Mouse (Mus musculus) cerebral cortex, adult 2 months (tissue): ENCODE data around the gene Tmem131.

Experiments
- WGBS: fragments of 180-500 bp; shearing (Covaris S2); methylation state at CpG from one replicate; pipeline ENCODE4 v1.1.7; 2018; 5-methylcytosine and 5-hydroxymethylcytosine counted together

The Tmem131 gene

DNA sequence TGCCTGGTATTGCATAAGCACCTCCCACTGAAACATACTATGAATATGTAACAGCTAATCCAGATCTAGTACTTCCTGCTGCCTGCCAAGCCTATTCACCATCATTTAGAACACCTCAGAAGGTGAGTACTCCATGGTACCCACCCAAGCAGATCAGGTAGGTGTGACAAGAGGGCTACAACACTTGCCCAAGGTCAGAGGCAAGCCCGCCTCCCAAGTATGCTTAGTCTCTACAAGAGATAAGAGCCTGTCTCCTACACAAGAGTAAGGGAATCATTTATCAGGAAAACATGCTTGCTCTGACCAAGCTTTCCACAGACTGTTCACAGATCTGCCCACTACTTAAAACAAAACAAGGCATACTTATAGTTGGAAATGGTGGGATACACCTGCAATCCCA is 26.0 kb downstream of the Tmem131 start:
- WGBS = 95% methylated on average over 1 of the region's 1 CpGs

DNA sequence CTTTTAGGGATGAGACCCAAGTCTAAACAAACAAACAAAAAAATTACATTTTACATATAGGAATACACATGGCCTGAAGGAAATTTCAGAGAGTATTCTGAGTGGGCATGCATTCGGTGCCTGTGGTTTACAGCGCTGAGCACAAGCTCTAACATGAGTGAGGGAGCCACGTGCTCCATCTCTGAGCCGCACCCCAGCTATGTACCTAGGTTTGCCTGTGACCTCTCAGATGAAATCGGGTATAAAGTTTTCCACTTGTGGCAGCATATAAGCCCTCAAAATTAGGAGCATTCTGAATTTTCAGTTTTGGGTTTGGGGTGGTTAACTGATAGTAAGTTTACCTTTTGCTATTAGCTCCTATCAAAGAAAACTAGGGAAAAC is 28.3 kb downstream of the Tmem131 start:
- 83% methylated on average over 5 of the region's 5 CpGs for WGBS

DNA sequence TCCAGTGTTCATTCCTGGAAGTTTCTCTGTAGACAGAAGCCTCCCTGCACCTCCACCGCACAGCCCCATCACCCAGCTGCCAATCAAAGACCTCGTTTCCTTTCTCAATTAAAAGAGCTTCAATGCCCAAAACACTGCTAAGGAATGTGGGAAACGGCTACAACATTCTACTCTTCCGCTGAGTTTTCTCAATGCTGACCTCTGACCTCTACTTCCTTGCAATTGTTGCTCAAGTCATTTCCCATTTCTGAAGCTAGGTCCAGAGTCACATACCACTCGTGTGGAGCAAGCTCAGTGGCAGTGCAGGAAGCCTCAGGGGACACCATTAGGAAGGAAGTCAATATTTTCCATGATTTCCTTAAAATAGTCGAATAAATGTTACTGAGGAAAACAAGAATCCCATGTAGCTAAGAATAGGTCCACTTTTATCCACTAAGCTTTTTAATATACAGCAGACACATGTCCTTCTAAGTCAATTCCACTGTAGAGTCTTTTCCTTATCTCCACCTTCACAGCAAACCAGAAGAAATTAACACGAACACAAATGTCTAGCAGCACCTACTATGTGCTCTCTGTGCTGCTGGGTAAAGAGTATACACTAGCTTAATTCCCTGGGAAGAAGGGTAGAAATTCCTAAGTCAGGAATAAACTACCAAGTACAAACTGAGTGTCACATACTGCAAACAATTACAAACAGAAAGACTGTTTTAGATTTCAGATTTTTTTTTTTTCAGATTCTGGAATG is 28.8 kb downstream of the Tmem131 start:
- 55% methylated on average over 7 of the region's 7 CpGs for WGBS

DNA sequence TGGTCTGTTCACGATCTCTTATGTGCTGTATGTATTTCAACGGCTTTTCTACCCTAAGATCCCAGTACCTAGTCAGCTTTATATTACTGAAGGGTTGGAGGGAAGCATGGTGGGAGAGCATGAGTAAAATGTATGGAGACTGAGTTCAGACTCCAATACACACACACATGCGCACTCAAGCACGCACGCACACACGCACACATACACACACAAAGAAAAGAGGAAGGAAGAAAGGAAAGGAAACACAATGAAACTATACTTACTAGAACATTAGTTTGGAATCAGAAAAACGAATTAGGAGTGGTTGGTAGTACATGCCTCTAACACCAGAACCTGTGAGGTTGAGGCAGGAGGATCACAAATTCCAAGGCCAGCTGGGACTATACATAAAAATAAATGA is 29.7 kb downstream of the Tmem131 start:
- WGBS = 83% methylated on average over 7 of the region's 7 CpGs

DNA sequence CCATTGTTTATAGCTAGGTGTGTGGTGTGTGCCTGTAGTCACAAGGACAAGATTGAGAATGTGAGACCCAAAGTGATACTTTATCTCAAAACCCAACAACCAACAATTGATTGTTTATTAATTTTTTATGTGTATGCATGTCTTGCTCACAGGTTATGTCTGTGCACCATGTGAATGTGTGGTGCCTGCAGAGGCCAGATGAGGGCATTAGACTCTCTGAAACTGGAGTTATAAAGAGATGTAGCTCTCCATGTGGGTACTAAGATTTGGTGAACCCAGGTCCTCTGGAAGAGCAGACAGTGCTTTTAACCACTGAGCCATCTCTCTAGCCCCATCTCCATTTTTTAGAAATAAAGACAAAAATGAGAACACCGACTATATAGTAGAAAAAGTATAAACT is 31.2 kb downstream of the Tmem131 start:
- 91% methylated on average over 1 of the region's 1 CpGs for WGBS

DNA sequence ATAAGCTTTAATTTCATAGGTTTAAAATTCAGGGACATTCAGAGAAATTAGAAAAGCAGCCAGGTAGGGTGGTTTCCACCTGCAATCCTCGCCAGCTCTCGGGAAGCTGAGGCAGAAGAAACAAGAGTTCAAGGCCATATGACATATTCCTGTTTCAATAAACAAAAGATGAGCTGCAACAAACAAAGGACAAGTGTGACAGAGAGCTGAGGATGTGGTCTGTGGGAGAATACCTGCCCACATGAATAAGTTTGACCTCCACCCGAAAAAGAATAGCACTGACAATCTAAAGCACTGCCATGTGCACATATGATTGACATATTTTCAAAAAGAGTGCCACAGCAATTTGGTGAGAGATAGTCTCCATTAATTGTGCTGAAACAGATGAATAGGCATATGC is 31.9 kb downstream of the Tmem131 start:
- 88% methylated on average over 3 of the region's 3 CpGs for WGBS

DNA sequence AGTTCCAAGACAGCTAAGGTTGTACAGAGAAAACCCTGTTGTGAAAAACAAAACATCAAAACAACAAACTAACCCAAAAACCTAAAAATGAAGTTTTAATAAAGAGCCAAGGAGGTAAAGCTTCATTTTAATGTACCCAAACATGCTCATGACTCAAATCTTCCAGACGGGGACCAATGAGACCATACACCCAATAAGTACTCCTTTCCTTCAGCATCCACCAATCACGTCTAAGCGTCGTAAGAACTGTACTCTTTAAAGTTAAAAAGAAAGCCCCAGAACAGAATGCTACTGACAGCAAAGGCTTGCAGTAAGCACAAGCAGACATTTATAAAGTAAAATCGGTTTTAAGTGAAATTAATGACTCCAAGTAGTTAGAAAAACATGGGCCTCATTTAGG is 33.1 kb downstream of the Tmem131 start:
- 92% methylated on average over 5 of the region's 5 CpGs for WGBS

DNA sequence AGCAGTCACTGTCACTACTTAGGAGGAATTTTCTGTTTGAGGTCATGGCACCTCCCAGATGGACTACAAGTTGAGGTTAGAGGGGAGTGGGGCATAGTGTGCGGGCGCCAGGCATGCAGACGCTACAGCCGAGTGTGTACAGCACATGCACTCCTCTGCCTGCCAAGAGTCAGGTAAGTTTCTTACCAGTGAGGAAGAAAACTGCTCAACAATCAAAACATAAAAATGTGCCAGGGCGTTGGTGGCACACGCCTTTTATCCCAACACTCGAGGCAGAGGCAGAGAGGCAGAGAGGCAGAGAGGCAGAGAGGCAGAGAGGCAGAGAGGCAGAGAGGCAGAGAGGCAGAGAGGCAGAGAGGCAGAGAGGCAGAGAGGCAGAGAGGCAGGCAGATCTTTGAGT is 33.5 kb downstream of the Tmem131 start:
- 68% methylated on average over 7 of the region's 7 CpGs for WGBS

DNA sequence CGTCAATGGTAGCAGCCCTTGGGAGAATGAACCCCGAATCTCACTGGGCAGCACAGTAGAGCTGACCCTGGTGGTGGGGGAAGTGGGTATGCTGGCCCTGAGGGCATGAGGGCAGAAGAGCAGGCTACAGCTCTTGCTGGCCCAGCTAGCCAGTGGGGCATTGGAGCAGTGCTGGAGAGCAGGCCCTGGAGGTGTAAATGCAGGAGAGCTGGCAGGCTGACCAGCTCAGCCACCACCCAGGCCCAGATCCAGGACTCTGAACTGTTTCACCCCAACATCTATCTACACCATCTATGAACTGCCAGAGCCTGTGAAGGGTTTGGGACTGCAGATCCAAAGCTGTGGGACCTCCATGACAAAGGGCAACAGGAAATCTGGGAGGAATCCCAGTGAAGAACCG is 38.2 kb downstream of the Tmem131 start:
- WGBS = 82% methylated on average over 3 of the region's 3 CpGs

DNA sequence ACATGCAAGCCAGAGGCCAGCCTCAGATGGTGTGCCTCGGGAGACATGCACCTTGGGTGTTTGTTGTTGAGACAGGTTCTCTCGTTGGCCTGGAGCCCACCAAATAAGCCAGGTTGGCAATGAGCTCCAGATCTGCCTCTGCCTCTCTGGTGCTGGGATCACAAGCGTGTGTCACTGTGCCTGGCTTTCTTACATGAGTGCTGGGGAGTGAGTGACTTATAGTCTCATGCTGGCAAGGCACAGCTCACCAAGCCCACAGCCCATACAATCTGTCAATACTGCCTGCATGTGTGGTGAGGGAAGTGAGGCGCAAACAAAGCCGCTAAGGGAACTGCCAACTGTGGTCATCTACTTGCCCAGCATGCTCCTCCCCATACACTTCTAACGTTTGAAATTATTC is 39.0 kb downstream of the Tmem131 start:
- WGBS = 51% methylated on average over 6 of the region's 6 CpGs

DNA sequence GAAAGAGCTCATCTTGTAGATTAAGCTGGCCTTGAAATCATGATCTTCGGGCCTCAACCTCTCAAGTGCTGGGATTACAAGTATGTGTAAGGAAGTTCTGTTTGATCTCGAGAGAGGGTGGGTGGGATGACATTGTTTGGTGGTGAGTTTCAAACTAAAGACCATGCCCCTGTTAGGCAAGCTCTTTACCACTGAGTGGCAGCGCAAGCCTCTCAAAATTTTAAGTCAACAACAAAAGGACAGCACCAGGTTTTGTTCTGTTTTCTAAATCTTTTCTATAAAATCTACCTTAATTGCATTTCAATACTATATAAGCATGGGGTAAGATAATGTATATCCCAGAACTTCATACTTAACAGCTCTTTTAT is 39.4 kb downstream of the Tmem131 start:
- WGBS = 59% methylated on average over 3 of the region's 3 CpGs

DNA sequence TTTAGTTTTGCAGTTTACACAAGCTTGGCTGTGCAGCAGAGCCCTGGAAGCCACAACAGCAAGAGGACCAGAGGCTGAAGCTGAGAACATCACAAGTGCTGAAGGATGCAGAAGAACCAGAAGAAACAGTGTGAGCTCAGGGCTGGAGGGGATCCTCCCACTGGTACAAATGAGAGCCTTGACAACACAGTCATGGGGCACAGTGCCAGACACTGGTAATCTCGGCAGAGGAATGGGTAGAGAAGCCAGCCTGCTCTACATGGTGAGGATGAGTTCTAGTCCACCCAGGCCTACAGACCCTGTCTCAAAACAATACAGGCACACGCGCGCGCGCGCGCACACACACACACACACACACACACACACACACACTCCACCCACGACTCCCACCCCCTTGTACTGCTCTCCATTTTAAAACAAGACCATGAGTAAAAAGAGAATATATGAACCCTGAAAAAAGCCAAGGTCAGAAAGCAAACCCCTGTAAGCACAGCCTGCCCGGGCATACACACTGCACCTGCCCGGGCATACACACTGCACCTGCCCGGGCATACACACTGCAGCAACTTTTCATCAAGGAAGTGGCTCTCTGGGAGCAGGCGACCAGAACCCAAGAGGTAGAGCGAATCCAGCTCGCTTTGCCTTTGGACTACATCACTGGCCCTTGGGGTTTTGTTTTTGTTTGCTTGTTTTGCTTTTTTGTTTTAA is 39.9 kb downstream of the Tmem131 start:
- WGBS = 83% methylated on average over 15 of the region's 15 CpGs

DNA sequence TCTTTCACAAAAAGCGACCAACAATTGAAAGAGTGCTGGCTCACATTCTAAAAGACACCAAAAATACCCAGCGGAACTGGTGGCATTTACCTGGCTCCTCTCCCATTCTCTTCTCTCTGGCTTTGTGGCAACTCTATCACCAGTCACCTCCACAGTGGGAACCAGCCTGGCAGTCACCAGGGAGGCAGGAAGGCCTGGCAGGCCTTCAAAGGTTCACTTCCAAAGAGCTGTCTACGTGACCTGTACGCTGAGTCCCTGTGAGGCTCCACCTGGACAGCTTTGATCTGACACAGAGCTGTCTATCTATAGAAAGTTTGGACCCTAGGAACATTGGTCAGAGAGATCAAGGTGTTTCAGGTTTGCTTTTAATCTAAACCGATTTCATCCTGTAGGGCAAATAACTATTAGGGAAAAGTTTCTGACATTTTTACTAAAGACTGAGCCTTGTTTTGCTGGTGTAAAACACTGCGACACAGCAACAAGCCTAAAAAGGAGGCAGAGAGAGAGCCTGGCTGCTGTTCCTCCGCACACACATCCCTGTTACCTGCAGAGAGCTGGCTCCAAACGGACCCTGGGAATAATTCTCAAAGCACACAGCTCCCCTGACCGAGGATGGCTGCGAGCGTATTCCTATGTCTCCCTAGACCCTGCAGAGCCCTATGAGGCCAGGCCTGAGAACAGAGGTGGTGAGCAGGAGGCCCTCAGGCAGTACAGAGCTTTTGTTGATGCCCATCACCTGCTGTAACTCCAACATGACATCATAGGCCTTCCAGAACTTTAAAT is 40.7 kb downstream of the Tmem131 start:
- whole genome bisulfite sequencing = 71% methylated on average over 11 of the region's 11 CpGs

DNA sequence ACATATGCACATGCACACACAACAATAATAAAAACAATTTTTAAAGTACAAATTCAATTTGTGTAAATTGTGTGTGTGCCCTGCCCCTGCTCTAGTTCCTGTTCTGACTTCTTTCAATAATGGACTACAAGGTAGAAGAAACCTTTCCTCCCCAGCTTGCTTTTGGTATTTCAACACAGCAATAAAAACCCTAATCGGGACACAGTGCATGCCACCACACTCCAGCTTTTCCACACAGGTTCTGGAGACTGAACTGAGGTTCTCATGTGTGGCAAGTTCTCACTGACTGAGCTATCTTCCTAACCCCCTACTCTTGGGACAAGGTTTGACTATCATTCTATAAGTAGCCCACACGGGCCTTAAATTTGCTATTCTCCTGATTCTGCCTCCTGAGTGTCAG is 43.8 kb downstream of the Tmem131 start:
- 97% methylated on average over 2 of the region's 2 CpGs for WGBS

DNA sequence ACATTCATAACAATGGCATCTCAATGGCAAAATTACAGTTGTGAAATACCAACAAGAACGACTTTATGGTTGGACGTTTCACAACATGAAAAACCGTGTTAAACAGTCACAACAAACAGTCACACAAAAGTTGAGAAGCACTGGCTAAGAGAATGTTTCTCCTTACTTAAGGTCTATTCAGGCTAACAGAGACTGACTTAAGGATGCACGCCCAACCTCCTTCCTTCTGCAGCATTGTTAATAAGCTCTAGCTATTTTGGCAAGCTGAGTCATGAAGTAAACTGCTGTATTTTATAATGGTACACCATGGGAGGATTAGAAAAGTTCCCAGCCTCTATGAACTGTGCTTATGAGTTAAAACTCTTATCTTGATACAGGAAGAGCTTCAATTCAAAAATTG is 47.0 kb downstream of the Tmem131 start:
- 44% methylated on average over 4 of the region's 4 CpGs for WGBS

DNA sequence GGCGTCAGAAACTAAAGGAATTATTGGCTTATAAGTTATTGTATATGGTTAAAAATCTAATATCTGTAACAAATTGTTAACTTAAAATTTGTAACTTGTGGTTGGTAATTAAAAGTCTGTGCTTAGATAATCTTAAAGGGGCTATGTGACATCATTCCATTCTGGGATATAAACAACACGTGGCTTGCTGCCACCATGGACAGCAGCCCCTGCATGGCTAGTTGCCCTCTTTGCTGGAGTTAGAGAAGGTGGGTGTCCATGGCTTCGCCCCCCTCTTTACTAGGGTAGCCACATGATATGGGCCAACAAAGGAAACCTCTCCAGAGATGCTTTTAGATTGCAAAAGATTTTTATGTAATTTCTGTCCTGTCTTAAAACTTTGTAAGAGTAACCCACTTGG is 48.0 kb downstream of the Tmem131 start:
- WGBS = 72% methylated on average over 3 of the region's 3 CpGs

DNA sequence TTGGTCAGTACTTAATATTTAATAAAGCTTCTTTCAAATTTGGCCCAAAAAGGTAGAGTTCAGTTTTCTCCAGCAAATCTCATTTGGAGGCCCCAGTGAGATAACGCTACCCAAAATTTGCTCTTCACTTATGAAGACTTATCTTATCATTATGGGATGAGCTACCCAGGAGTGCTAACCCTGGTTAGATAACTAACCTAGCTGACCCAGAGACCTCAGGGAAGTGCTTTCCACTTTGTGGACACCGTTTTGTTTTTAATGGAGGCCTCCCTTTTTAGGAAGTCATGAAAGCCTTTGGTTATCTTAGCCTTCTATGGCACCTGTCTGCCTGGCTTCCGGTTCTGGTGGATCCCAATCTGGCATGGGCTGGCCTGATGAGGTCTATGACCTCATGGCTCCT is 49.3 kb downstream of the Tmem131 start:
- whole genome bisulfite sequencing = 96% methylated on average over 3 of the region's 3 CpGs

DNA sequence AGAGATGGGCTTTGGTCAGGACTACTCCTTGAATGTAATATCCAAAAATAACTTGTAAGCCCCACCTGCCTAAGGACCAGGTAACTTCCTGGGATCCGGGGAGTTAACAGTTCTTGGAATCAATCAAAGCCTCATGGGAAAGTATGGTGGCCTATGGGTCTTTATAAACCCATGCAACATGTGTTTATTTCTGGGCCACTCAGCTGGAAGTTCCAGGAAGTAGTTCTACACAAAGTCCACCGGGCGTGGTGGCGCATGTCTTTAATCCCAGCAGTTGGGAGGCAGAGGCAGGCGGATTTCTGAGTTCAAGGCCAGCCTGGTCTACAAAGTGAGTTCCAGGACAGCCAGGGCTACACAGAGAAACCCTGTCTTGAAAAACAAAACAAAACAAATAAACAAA is 49.7 kb downstream of the Tmem131 start:
- 95% methylated on average over 5 of the region's 5 CpGs for WGBS

DNA sequence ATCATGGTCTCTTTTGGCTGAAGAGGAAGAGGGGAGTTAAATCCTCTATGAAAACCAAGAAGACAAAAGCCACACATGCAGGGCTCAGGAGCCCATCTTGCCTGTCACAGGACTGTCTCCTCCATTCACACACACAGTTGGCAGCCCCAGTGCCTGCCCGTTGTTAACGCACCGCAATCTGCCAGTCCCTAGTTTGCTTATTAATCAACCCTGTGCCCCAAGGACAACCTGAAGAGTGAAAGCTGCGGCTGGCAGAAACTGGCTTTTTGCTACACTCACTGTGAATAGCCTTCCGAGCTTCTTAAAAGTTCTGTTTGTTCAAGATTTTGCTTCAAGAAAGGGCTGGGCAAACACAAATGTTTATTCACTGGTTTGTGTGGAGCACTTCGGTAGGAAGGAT is 50.3 kb downstream of the Tmem131 start:
- 73% methylated on average over 6 of the region's 6 CpGs for WGBS

DNA sequence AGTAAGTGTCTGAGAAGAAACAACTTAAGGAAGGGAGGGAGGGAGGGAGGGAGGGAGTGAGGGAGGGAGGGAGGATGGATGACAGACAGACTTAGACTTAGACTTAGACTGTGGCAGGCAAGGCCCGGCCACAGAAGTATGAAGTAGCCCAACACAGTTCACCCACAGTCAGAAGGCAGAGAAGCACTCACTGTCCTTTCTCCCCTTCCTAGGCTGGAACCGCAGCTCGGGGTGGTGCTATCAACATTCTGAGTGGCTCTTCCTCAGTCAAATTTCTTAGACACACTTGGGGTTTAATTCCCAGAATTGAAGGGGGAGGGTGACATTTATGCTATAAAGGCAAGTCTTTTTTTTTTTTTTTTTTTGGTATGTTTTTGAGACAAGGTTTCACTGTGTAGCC is 51.0 kb downstream of the Tmem131 start:
- WGBS = 84% methylated on average over 3 of the region's 3 CpGs

DNA sequence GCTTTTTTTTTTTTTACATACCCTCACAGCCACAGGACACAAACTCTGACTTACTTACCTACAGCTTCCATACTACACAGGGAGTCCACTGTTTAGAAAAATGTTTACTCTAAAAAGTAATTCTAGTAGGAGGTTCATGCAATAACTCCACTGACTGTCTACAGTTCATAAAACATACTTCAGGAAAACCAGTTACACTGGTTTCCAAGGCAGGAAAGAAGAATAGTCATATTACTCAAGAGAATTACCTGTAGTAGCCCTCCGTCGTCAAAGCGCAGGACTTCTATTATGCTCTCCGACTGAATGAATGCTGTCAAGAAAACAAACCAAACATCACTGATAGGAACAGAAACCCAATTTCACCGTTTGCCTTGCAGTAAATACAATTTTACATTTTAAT is 54.5 kb downstream of the Tmem131 start:
- 92% methylated on average over 5 of the region's 5 CpGs for WGBS

DNA sequence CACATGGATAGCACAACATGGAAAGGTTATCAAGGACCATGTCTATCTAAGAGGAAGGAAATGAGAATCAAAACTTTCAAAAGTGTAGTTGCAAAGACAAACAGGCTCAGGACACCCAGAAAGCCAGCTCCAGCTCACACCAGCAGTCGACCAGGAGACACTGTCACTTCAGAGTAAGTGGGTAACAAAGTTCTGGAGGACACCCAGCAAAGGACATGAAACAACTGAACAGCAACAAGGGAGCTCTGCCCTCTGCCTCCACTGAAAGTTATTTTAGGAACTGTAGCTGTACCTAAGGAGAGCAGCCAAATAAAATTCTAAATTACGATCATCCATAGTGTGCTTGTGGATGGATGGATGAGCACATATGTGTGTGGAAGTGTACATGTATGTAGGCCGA is 56.3 kb downstream of the Tmem131 start:
- WGBS = 78% methylated on average over 3 of the region's 3 CpGs

DNA sequence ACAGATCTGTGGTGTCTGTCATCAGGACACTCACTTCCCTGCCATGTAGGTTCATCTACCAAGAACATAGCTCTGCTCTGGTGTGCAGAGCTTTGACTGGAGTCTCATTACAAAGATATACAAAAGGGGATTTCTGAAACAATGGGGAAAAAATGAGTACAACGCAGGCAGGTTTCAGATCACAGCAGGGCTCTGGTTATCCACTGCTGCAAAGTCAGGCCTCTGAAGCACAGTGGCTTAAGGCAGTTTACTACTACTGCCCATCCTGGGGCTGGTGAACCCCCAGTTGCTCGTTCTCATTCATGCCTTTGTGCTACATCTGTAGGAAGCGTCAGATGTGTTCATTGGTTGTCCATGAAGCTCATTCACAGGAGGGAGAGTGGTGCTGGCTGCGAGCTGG is 57.0 kb downstream of the Tmem131 start:
- 69% methylated on average over 4 of the region's 4 CpGs for WGBS
